Mouse (Mus musculus) right cerebral cortex, postnatal 25 days (tissue): ENCODE results near the gene Grik3.
"Not testable (repeated sequence)": the region's sequence is repeated elsewhere in the genome, so short reads cannot be mapped to it uniquely, and the experiment has no call there.

Experiments
- DNase-seq: peaks from one replicate; pipeline ENCODE4 v3.0.0; 2022

Gene Grik3

GRCm38 (mm10) chr4:125600642-125601041 lies 110.1 kb downstream of the Grik3 start:
- no peak for DNase-seq

- DNase-seq: no peak
Observed at GRCm38 (mm10) chr4:125601301-125601700, 110.8 kb downstream of the Grik3 start.

- DNase-seq: no peak
Observed at GRCm38 (mm10) chr4:125604494-125604893, 114.0 kb downstream of the Grik3 start.

GRCm38 (mm10) chr4:125606147-125606546 lies 115.6 kb downstream of the Grik3 start:
- DNase-seq: no peak

- DNase-seq: no peak
Observed at GRCm38 (mm10) chr4:125607397-125608042, 117.0 kb downstream of the Grik3 start.

GRCm38 (mm10) chr4:125608896-125609295 lies 118.4 kb downstream of the Grik3 start:
- not testable (repeated sequence) for DNase-seq

- DNase-seq: no peak
Observed at GRCm38 (mm10) chr4:125609320-125610306, 119.1 kb downstream of the Grik3 start.

- no peak for DNase-seq
Observed at GRCm38 (mm10) chr4:125617851-125618250, 127.4 kb downstream of the Grik3 start.

- DNase-seq: no peak
Observed at GRCm38 (mm10) chr4:125618524-125619320, 128.2 kb downstream of the Grik3 start.

GRCm38 (mm10) chr4:125624885-125625678 lies 134.6 kb downstream of the Grik3 start:
- DNase-seq: no peak

GRCm38 (mm10) chr4:125629544-125629943 lies 139.0 kb downstream of the Grik3 start:
- no peak for DNase-seq

- no peak for DNase-seq
Observed at GRCm38 (mm10) chr4:125635037-125635436, 144.5 kb downstream of the Grik3 start.

- DNase-seq: no peak
Observed at GRCm38 (mm10) chr4:125636616-125637304, 146.3 kb downstream of the Grik3 start.

GRCm38 (mm10) chr4:125637364-125637763 lies 146.9 kb downstream of the Grik3 start:
- DNase-seq: no peak

- no peak for DNase-seq
Observed at GRCm38 (mm10) chr4:125640520-125640919, 150.0 kb downstream of the Grik3 start.

- DNase-seq: no peak
Observed at GRCm38 (mm10) chr4:125640921-125641663, 150.6 kb downstream of the Grik3 start.

GRCm38 (mm10) chr4:125644581-125645568 lies 154.4 kb downstream of the Grik3 start:
- DNase-seq: no peak

GRCm38 (mm10) chr4:125651676-125652246 lies 161.3 kb downstream of the Grik3 start:
- DNase-seq: no peak

GRCm38 (mm10) chr4:125656031-125656430 lies 165.5 kb downstream of the Grik3 start:
- no peak for DNase-seq
